Mouse (Mus musculus) adrenal gland, adult 18-20 months (tissue): ENCODE measurements at regions not wholly inside any gene's neighbourhood (a gene's known extent, or its start where the extent isn't known, plus 50 kb on each side); places are given as distances from the start of the nearest gene placed in this dataset.

Experiments
- DNase-seq, 2 experiments: peaks; one replicate each; pipeline ENCODE4 v3.0.0; 2021 to 2022; ENCODE audit warnings: low spot score in 2 of 2
- microRNA-seq, 2 experiments: library from miRNA; unstranded; fragments of <30 nt; microRNA quantifications; one replicate each; pipeline ENCODE4 v1.2.0; 2021; ENCODE audit warnings: borderline number of aligned reads in 2 of 2

GRCm38 (mm10) chr8:128282802-128283201 is 75.6 kb upstream of the Nrp1 start:
- DNase-seq, result no peak

DNA sequence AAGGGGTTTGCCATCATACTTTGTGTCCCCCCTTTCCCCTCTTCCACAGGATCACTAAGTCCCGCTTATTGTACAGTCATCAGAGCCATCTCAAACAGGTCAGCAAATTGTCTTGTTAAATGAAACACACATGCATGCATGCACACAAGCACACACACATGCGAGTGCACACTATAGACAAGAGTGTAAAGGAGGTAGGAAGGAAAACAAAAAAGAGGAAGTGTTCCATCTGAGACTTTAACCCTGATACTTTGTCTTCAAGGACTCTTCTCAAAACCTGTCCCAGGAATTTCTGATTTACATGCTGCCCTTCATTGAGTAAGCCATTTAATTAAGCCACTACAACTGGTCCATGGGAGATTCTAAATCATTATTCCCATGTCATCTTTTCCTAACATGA is 75.0 kb upstream of the Nrp1 start:
- no peak for DNase-seq

DNA sequence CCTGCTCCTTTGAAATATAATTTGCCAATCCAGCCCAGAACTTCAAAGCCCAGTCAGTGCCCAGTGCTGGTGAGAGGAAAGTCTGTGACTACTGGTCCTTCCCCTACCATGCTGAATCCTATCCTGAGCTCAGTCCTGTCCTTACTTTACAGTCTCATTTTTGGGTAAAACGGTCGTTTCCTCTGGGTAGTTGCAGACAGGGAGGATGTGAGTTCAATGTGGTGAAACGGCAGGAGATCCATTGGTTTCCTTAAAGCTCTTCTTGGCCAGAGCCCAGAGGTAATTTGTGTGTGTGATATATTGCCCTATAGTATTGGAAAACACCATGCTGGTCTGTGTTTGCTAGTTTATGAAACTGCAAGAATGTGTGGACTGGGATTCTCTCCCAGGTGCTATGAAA is 73.6 kb upstream of the Nrp1 start:
- no peak for DNase-seq

DNA sequence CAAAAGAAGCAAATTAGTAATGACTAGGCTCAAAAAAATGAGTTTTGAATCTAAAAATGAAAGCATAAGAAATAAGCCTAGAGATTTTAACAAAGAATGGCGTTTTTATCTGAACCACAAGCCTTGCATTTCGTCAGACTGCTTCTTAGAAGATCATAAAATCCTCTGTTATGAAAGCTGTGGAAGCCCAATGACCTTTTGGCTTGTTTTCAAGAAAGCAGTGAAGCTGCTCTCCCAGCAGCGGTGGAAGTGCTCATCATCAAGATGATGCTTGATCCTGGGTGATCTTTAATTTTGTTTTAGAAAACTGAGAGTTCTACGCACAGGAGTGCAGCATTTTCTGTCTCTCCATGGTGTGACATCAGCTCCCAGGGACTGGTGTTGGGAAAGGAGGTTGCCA is 68.3 kb upstream of the Nrp1 start:
- no peak for DNase-seq

- no peak for DNase-seq
Observed at GRCm38 (mm10) chr8:128292394-128292793, 66.0 kb upstream of the Nrp1 start.

GRCm38 (mm10) chr8:128296728-128297380 is 61.5 kb upstream of the Nrp1 start:
- DNase-seq, result no peak

GRCm38 (mm10) chr8:128302322-128302721 is 56.1 kb upstream of the Nrp1 start:
- DNase-seq, result no peak

Small RNA genes lying in the stretch of these regions (microRNA-seq; reads per million reads assigned to microRNA genes)
- gene Mir21c, result 0 reads per million in 2 experiments
